Mouse (Mus musculus) cerebellum, adult 2 months (tissue): ENCODE data around the gene Pou6f1.

Source experiments
- CTCF ChIP-seq: fragments of 200-500 bp; IDR thresholded peaks from 2 replicates; pipeline ENCODE4 v1.5.1; 2011; ENCODE audit warnings: low read depth, mild to moderate bottlenecking, control low read depth, low read length, moderate library complexity, borderline replicate concordance; ENCODE audit not compliant: insufficient read depth
- POLR2A ChIP-seq: fragments of 200-500 bp; IDR thresholded peaks from 2 replicates; pipeline ENCODE4 v1.6.1; 2011; ENCODE audit warnings: low read length, control low read depth, borderline replicate concordance; ENCODE audit not compliant: insufficient read depth

DNA sequence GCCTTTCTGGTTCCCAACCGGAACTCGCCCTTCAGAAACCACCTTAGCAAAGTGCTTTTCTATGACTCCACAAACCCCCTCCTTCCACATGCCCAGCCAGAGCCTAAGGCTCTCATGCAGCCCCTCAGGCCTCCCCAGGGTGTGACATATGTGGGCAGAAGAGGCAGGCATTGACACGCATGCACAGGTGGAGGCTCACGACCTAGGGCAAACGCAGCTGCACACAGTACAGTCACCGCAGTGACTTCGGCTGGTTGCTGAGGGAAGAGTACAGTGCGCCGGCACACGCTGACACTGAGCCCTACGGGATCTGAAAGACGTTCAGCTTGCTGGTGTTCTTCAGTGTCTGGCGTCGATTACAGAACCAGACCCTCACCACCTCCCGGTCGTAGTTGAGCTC is 21.8 kb downstream of the Pou6f1 start:
- TF ChIP-seq POLR2A (no peak), CTCF (no peak)
